Mouse (Mus musculus) B cell, adult 2 months (primary cell): Measurements from ENCODE around the gene Farsa.
"Not testable (repeated sequence)": the region's sequence is repeated elsewhere in the genome, so short reads cannot be mapped to it uniquely, and the experiment has no call there.

ENCODE experiments used
- DNase-seq, 2 experiments: peaks; one replicate each; pipeline ENCODE4 v3.0.0; 2022

The Farsa gene

DNA sequence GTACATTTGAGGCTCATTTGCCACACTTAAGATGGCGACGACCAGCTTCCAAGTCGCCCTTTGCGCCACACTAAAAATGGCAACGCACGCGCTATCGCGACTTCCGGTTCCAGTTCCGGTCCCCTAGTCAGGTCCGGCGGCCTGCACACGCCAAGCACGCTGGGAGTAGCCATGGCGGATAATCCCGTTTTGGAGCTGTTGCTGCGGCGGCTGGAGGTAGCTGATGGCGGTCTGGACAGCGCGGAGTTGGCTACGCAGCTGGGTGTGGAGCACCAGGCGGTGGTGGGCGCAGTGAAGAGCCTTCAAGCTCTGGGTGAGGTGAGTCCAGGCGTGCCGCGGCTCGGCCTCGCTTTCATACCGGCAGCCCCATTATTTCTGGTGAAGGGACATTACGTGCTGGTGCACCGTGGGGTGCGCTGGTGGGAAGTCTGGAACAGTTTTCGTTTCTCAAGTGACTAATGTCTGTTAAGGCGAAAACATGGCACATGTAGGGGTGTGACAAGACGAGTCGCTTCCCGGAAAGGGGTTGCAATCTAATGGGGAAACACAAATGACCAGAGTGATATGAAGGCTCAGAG lies at the start of gene Farsa:
Farsa (plus strand) TSS at position 126 of the 578 bp plus-strand sequence.
- DNase-seq: peak; percentile 92 to 93

DNA sequence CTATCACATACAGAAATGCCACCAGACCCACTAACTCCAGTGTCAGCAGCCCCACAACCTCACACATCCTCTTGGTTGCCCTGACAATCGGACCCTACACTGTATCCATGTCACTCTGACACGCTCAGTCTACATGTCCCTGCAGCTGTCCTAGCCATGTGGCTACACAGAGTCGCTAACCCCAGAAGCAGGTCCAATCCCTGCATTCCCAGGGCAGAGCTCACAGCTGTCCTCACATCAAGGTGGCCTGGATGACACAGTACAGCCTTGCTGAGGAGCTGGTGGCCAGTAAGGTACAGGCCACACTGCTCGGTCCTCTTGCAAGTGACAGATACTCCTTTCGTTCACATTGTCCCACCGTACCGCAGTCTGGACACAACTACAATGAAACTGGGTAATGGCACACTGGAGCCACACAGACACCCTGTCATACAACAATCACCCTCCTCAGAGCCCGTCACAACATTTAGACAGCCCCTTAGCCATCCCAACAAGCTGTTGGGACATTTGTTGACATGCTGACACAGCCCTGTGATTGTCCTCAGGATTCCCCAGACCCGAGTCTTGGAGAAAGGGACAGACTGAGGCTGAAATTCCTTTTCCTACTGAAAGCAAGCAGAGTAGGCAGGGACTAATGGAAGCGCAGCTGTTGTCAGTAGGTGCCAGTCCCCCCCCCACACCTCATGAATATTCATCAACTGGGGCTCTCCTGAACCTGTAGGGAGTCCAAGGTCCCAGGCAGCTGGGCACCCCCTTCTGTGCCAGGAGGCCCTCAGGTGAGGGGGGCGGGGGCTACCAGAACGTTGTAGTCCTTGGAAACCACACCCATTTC lies 47.5 kb upstream of the Farsa start:
- DNase-seq: no peak

DNA sequence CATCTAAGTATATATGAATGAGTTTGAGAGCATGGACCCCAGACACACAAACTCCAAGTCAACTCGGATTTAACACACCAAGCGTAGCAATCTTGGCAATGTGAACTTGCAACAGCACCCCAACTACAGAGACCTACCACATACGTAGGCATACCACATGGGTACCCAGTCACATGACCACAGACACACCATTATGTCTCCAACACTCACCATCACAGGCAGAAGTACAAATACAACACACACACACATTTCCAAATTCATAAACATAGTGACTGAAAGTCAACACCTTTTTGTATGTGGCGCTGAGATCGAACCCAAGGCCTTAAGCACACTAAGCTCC lies 46.9 kb upstream of the Farsa start:
- no peak for DNase-seq

DNA sequence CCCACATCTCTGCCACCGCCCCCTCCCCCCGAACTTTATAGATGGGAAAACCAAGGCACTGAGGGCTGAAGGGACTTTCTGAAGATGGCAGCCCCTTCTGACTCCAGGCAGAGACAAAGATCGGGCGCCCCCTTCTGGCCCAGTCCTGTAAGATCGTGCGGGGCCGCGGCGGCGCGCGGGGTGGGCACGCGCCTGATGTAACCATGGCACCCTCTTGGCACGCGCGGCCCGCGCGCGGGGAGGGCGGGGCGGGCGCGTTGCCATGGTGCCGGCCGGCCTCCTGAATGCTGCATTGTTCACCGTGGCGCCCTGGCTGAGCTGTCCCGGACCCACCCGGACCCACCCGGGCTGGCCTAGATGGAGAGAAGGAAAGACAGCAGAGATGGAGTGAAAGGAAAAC lies 45.9 kb upstream of the Farsa start:
- DNase-seq: peak; percentile 96

DNA sequence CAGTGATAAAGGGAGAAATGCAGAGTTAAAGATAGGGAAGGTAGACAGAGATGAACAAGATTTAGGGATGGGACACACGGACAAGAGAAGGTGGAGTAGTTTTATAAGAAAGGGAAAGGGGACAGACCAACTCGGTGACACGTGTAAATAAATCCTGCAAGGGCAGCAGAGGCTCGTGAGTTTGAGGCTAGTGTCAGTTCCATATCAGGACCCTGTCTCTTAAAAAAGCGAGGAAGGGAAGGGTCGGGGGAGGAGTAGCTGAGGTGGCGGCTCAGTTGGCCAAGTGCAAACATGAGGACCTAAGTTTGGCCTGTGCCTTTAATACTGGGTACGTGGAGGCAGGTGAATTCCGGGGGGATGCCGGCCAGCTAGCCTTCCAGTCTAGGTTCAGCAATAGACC lies 45.5 kb upstream of the Farsa start:
- no peak for DNase-seq

DNA sequence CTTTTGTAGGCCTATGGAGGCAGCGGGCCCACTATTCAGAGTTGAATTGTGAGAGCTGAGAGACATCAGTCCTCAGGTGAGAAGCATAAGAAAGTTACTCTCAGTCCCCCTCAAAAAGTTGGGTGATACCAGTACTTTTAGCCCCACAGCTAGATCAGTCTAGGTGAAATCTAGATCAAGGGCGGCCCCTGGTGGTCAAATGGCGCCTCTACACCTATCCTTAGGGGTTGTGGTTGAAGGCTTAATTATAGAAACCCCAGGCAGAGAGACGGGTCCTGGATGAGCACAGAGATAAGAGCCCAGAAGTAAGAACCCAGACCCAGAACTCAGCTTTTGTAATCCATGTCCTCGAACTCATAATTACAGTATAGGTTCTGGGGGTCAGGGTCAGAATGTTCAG lies 43.7 kb upstream of the Farsa start:
- peak; percentile 91 to 93 for DNase-seq

DNA sequence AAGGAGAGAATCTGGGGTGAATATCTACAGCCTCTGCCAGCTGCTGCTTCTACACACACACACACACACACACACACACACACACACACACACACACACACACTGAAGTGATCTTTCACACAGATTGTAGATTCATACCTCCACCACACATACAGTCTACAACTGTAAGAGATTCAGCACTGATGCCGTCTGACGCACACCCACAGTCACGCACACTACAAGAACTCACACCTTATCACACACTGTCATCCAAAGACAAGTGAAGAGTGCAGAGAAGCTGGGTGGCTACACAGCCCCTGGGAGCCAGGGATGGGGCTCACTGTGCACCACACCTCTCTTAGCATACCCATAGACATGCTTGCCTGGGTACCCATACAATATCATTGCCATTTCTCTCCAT lies 43.0 kb upstream of the Farsa start:
- no peak for DNase-seq

DNA sequence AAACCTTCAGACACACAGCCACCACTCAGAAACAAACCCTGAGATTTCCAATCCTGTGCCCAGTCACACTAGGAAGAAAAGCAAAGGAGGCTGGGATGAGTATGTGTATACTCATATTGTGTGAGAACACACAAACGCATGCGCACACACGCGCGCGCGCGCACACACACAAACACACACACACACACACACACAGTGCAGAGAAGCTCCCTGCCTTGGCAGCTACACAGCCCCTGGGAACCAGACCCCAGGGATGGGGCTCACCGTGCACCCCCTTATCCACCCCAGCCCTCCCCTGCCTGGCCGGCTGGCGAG lies 42.6 kb upstream of the Farsa start:
- no peak for DNase-seq

DNA sequence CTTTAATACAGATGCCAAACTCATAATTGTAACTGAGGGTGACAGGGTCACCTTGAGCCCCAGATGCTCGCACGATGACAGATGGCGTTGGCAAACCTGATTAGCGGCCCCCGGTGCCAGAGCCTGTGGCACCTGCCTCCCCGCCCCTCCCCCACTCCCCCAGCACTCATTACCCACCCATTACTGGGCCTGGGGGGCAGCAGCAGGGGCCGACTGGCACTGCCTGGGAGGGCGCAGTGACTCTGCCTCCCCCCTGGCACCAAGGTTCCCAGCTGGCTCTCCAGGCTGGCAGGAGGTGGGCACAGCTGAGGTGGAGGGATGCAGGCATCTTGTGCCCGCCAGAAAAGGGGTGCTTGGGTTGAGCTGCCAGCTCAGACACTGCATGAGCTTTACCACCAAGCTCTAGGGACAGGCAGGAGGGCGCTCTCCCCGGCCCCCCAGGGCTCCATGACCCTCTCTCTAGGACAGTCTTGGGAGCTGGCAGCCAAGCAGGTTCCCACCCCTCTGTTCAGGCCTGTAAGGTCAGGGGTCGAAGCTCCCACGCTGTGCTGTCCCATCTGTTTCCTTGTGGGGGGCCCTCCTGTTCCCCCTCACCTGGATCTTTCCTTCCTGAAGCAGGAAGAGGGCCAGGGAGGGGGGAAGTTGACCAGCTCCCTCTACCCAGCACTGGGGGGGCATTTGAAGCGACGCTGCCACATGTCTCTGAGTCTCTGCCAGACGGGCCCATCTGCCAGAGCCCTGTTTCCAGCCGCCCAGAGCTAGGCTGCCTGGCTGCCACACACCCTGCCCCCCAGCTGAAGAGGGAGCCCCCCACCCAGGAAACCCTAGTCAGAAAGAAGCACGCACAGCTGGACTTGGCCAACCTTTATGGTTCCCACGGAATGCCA lies 42.0 kb upstream of the Farsa start:
- DNase-seq: no peak

DNA sequence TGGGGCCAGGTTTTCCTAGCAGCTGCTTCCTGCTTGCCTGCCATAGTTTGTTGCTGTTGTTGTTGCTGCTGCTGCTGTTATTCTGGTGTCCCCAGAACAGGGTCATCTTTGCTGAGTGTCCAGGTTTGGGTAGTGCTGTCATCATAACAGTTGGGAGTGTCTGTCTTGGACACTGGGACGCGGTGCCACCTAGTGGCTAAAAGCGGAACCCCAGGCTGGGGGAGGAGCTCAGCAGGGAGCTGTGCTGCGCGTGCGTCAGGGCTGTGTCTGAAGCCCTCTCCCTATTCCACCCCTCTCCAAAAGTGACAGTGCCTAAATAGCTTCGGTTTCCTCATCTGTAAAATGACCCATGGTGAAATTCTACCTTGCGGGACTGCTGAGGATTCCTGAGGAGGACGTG lies 41.2 kb upstream of the Farsa start:
- peak; percentile 98 for DNase-seq

DNA sequence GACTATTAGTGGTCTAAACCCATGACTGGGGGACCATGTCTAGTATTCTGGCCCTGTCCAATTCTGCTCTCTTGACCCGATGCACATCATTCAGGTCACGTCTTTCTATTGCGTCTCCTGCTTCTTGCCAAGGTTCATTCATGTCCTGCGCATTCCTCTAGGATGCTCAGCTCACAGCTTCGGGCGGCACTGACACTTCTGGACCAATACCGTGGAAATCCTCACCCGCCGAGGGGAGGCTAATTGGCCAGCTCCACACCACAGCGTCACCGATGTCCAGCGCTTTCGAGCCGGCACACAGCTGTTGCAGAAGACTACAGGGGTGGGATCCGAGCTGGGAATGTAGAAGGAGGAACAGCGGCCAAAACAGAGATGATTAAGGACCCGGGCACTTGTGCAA lies 40.7 kb upstream of the Farsa start:
- DNase-seq: no peak

DNA sequence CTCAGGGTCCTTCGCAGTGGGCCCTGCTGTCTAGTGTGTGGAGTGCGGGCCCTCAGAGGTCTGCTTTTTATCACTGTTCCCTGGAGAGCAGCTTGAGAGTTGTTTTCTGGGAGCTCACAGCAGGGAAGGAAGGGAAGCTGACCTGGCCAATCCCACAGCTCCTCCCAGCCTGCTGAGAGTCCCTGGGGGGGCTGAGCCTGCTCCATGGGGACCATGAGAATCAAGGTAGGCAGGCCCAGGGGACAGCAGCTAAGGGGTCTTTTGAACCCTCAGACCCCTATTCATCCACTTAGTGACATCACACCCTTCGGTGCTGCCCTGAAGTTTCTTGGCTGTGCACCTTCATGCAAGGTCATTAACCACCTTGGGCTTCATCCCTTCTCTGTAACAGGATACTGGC lies 34.1 kb upstream of the Farsa start, which contains the start of gene Dand5:
Dand5 (minus strand) TSS at position 101 of the 400 bp plus-strand sequence.
- no peak for DNase-seq

DNA sequence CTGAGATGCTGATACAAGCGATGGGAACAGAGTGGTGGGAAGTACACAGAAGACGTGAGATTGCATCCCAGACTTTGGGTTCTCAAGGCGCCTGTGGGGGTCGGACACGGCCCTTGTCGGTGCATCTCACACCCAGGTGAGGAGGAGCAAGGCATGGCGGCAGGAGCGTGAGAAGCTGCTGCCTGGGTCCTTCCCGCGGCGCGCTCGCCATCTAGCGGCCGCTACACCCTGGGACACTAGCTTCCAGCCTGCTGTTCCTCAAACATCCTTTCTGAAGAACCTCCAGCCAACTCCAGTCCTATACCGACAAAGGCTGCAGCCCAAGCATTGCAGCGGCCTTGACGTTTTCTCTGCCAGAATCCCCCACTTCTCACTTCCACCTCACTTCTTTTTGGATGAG lies 33.1 kb upstream of the Farsa start:
- DNase-seq: peak; percentile 69 to 70

DNA sequence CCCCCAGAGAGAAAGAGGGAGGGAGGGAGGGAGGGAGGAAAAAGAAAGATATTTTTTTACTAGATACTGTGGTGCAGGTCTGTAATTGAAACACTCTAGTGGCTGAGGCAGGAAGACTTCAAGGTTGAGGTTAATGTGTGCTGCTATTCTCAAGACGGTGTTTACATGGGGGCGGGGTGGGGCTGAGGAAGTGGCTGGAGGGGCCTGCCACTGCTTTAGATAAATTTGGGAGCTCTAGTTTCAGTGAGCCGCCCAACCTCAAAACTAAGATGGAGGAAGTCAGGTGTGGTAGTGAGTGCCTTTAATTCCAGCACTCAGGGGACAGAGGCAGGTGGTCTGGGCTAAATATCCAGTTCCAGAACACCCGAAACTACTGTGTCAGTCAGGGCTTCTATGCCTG lies 31.2 kb upstream of the Farsa start:
- DNase-seq: no peak

DNA sequence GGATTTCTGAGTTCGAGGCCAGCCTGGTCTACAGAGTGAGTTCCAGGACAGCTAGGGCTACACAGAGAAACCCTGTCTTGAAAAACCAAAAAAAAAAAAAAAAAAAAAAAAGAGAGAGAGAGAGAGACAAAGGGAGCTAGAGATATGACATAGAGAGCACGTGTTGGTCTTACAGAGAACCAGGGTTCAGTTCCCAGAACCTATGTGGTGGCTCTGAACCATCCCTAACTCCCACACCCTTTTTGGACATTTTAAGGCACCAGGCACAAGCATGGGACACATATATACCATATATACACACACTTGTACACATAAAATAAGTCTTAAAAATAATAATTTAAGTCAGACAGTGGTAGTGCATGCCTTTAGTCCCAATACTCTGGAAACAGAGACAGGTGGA lies 30.3 kb upstream of the Farsa start:
- not testable (repeated sequence) for DNase-seq

DNA sequence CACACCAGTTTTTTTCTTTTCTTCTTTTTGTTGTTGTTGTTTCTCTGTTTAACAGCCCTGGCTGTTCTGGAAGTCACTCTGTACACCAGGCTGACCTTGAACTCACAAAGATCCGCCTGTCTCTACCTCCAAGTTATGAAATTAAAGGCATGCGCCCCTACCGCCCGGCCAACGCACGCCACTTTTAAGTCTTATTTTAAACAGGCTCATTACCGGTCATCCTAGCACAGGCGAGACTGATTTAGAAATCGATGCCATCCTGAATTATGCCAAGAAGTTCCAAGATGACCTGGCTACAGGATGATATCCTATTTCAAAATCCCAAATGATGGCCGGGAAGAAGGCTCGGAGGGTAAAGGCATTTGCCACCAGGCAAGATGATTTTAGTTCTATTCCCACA lies 25.3 kb upstream of the Farsa start, which contains the start of gene Gadd45gip1:
Gadd45gip1 (plus strand) TSS at position 33 of the 400 bp plus-strand sequence.
- peak; percentile 83 to 86 for DNase-seq

DNA sequence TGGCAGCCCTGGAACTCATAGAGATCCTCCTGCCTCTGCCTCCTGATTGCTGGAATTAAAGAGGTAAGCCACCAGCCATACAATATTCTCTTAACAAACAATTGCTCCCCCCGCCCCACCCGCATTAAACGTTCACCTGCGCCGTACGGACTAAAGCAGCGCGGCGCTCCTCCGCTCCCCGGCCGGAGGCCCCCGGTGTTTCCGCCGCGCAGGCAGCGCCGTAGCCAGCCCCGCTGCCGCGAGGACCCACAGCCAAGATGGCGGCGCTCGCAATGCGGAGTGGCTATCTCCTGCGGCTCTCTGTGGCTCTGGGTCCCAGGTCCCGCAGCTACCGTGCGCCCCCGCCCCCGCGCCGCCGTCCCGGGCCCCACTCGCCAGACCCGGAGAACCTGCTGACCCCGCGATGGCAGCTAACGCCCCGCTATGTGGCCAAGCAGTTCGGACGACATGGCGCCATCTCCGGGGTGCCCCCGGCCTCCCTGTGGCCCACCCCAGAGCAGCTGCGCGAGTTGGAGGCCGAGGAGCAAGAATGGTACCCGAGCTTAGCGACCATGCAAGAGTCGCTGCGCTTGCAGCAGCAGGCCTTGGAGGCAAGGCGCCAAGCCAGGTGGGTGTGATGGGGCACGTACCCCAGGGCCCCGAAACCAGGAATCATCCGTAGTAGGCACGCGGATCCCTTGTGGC lies 24.6 kb upstream of the Farsa start:
- peak; percentile 90 to 92 for DNase-seq

DNA sequence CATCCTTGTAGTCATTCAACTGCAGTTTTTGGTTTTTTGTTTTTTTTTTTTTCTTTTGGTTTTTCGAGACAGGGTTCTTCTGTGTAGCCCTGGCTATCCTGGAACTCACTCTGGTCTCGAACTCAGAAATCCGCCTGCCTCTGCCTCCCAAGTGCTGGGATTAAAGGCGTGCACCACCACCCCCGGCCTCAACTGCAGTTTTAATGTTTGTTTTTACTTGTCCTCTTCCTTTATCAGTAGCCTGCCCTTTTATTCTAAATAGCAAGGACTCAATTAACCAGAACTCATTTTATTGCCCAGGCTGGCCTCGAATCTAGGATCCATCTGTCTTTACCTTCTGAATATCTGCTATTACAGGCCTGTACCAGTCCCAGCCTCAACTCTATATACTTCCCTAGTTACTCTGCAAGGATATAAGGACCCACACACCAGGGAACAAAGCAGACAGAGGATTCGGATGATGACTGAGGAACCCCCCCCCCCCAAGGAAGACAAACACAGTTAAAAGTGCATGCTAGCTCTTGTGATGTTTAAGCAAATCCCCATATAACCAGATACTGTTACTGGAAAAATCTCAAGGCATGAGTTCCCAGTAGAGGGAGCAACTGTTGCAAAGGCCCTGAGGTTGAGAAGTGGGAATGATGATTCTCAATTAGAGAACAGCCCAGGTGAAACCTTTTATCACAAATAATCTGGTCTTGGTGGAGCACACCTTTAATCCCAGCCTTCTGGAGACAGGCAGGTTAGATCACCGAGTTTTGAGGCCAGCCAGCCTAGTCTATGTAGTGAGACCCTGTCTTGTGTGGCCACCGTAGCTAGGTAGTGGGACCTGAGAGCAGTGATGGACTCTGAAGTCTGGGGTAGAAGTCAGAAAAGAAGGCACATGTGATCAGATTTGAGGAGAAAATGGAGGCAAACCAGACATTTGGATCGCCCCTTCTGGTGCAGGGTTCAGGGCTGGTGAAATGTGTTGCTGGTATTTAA lies 23.7 kb upstream of the Farsa start:
- DNase-seq: no peak

DNA sequence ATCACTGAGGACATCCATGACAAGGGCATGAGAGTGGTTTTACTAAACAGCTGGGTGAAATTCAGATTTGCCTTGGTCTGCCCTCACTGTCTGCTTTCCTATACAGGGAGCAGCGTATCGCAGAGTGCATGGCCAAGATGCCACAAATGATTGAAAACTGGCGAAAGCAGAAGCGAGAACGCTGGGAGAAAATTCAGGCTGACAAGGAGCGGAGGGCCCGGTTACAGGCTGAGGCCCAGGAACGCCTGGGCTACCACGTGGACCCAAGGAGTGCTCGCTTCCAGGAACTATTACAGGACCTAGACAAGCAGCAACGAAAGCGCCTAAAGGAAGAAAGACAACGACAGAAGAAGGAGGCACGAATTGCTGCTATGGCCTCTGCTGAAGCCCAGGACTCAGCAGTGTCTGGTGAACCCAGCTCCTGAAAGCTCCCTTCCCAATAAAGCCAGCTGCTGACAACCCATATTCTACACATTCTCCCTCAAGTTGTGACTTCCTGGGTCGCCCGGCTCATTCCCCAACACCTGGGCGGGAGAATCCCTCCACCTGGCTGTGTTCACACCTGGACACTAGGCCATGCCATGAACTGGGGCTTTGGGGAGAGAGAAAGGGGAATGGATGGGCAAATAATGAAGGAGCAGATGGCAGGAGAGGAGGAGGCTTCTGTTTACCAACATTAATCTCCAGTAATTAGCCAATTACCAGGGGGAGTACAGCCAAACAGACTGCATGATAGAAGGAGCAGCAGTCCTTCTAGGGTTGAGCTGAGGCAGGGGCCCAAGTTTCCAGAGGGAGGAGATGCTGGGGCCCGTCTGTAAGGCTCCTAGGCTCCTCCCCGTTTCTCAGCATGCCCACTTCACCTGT lies 22.6 kb upstream of the Farsa start:
- no peak for DNase-seq
